In genomic region chr1:168221071-168221521, GRCm38 (mm10) we compare ENCODE assay signal across 8 mouse cellular contexts.
A peak's percentile ranks its signal among the peaks of the same experiment; 100 is the strongest.
DNase-seq lines count a peak whose midpoint lies in the region; ATAC-seq and TF ChIP-seq lines count a peak whose summit lies in the region.

No protein-coding gene starts in this region.

- peaks cover 38% of the 10 kb centered on the region for H3K4me1 ChIP-seq in kidney, postnatal 0 days (replicated peaks; ENCODE audit: insufficient read depth, low read length)
- peaks cover 50% of the 10 kb centered on the region for H3K4me1 ChIP-seq in kidney, embryonic 14.5 days (ENCODE audit: control insufficient read depth, insufficient read depth, low read length)
- peaks cover 57% of the 10 kb centered on the region for H3K4me1 ChIP-seq in hindbrain, embryonic 12.5 days
- peaks cover 5% of the 10 kb centered on the region for H3K4me1 ChIP-seq in lung, postnatal 0 days (ENCODE audit: insufficient read depth, low read depth, low read length)
- H3K4me1 ChIP-seq in thymus, adult 2 months (replicated peaks; ENCODE audit: control insufficient read depth, insufficient read depth, low read length): no peaks in the 10 kb centered on the region

- TF ChIP-seq EP300 in lung, postnatal 0 days (IDR thresholded peaks at IDR 0.05): no peak; the same call in 1 of the 2 replicates

- no peak overlapping the region for H3K4me3 ChIP-seq in kidney, postnatal 0 days (replicated peaks; ENCODE audit: low read depth, low read length)
- H3K4me3 ChIP-seq in kidney, embryonic 14.5 days (ENCODE audit: low read length): no peak overlapping the region
- H3K4me3 ChIP-seq in hindbrain, embryonic 12.5 days: no peak overlapping the region
- no peak overlapping the region for H3K4me3 ChIP-seq in lung, postnatal 0 days (ENCODE audit: low read depth, low read length)
- H3K4me3 ChIP-seq in thymus, adult 2 months (ENCODE audit: control insufficient read depth, insufficient read depth, low read length): no peak overlapping the region

- H3K4me2 ChIP-seq in kidney, postnatal 0 days (ENCODE audit: low read length): no peak overlapping the region
- no peak overlapping the region for H3K4me2 ChIP-seq in kidney, embryonic 14.5 days (replicated peaks; ENCODE audit: low read depth, low read length)
- H3K4me2 ChIP-seq in hindbrain, embryonic 12.5 days (replicated peaks): peak overlapping the region; percentile 1; the same call in 1 of the 2 replicates
- peak overlapping the region; percentile 36 for H3K4me2 ChIP-seq in lung, postnatal 0 days (replicated peaks; ENCODE audit: low read depth, low read length)

- no peak overlapping the region for H3K27ac ChIP-seq in kidney, postnatal 0 days
- no peak overlapping the region for H3K27ac ChIP-seq in kidney, embryonic 14.5 days (ENCODE audit: low read depth, low read length)
- peak overlapping the region; percentile 60 for H3K27ac ChIP-seq in hindbrain, embryonic 12.5 days
- no peak overlapping the region for H3K27ac ChIP-seq in lung, postnatal 0 days (ENCODE audit: low read length)
- H3K27ac ChIP-seq in thymus, adult 2 months (ENCODE audit: control insufficient read depth, insufficient read depth, low read length): no peak overlapping the region

- H3K9me3 ChIP-seq in kidney, postnatal 0 days (replicated peaks; ENCODE audit: low read length): no peaks in the 10 kb centered on the region
- H3K9me3 ChIP-seq in kidney, embryonic 14.5 days (ENCODE audit: control insufficient read depth, low read length): no peaks in the 10 kb centered on the region
- no peaks in the 10 kb centered on the region for H3K9me3 ChIP-seq in hindbrain, embryonic 12.5 days (replicated peaks)
- H3K9me3 ChIP-seq in lung, postnatal 0 days (ENCODE audit: low read length): no peaks in the 10 kb centered on the region

- peak; percentile 35 for DNase-seq in kidney, postnatal 0 days (ENCODE audit: low spot score)
- DNase-seq in cerebellum, postnatal 25 days: peak; percentile 60 to 63
- DNase-seq in lung, postnatal 0 days (ENCODE audit: low spot score): peak; percentile 71
- no peak for DNase-seq in natural killer cell, adult 2 months (ENCODE audit: low spot score in 2 of 2)
- DNase-seq in ovary, postnatal 14 days (ENCODE audit: low spot score): no peak
- no peak for DNase-seq in thymus, adult 2 months

- 66% methylated on average over 14 of the region's 14 CpGs for WGBS in kidney, postnatal 0 days
- 70% methylated on average over 14 of the region's 14 CpGs for WGBS in kidney, embryonic 14.5 days
- WGBS in hindbrain, embryonic 12.5 days: 61% methylated on average over 14 of the region's 14 CpGs
- 57% methylated on average over 14 of the region's 14 CpGs for WGBS in lung, postnatal 0 days
- WGBS in thymus, adult 2 months: 67% methylated on average over 14 of the region's 14 CpGs

- H3K27me3 ChIP-seq in kidney, postnatal 0 days (ENCODE audit: insufficient read depth, low read length): no peaks in the 10 kb centered on the region
- no peaks in the 10 kb centered on the region for H3K27me3 ChIP-seq in kidney, embryonic 14.5 days (ENCODE audit: control insufficient read depth, insufficient read depth, low read length)
- no peaks in the 10 kb centered on the region for H3K27me3 ChIP-seq in hindbrain, embryonic 12.5 days
- no peaks in the 10 kb centered on the region for H3K27me3 ChIP-seq in lung, postnatal 0 days (replicated peaks; ENCODE audit: insufficient read depth, low read length)
- H3K27me3 ChIP-seq in thymus, adult 2 months (ENCODE audit: control insufficient read depth, insufficient read depth, low read length): no peaks in the 10 kb centered on the region

- no peaks in the 10 kb centered on the region for H3K36me3 ChIP-seq in kidney, postnatal 0 days (ENCODE audit: insufficient read depth, low read length)
- H3K36me3 ChIP-seq in kidney, embryonic 14.5 days (ENCODE audit: control insufficient read depth, insufficient read depth, low read length): no peaks in the 10 kb centered on the region
- no peaks in the 10 kb centered on the region for H3K36me3 ChIP-seq in hindbrain, embryonic 12.5 days
- H3K36me3 ChIP-seq in lung, postnatal 0 days (ENCODE audit: insufficient read depth, low read length): no peaks in the 10 kb centered on the region
- no peaks in the 10 kb centered on the region for H3K36me3 ChIP-seq in thymus, adult 2 months (ENCODE audit: control insufficient read depth, insufficient read depth, low read length)

- TF ChIP-seq CTCF in kidney, postnatal 0 days (IDR thresholded peaks at IDR 0.05; ENCODE audit: low read depth): no peak; the same call in 1 of the 2 replicates
- peak; percentile 51 for TF ChIP-seq CTCF in lung, postnatal 0 days (IDR thresholded peaks at IDR 0.05)
- no peak for TF ChIP-seq CTCF in thymus, adult 2 months (IDR thresholded peaks at IDR 0.05; ENCODE audit: borderline replicate concordance, control insufficient read depth, extremely low read depth, insufficient read depth, low read length, poor library complexity)

- no peak for ATAC-seq in kidney, postnatal 0 days (replicated peaks; ENCODE audit: low FRiP score, low read depth)
- no peak for ATAC-seq in kidney, embryonic 14.5 days (ENCODE audit: low FRiP score, low TSS enrichment)
- ATAC-seq in hindbrain, embryonic 12.5 days (ENCODE audit: low FRiP score): no peak
- peak; percentile 90 for ATAC-seq in lung, postnatal 0 days

- H3K9ac ChIP-seq in kidney, postnatal 0 days (ENCODE audit: low read depth, low read length): no peak overlapping the region
- no peak overlapping the region for H3K9ac ChIP-seq in kidney, embryonic 14.5 days (ENCODE audit: low read depth, low read length)
- no peak overlapping the region for H3K9ac ChIP-seq in hindbrain, embryonic 12.5 days
- no peak overlapping the region for H3K9ac ChIP-seq in lung, postnatal 0 days (replicated peaks; ENCODE audit: low read depth)

- no peak for TF ChIP-seq POLR2A in thymus, adult 2 months (IDR thresholded peaks at IDR 0.05; ENCODE audit: control insufficient read depth, extremely low read depth, insufficient read depth, low read length, poor library complexity)

Comparison
In these comparisons a context has a peak if more than half of its experiments do, and no peak if none do; other contexts are left out.
1. DNase-seq: peak in kidney, postnatal 0 days (single experiment), cerebellum, postnatal 25 days (2 of 2) and lung, postnatal 0 days (single experiment); none in natural killer cell, adult 2 months (0 of 2), ovary, postnatal 14 days (single experiment) and thymus, adult 2 months (single experiment).
2. H3K4me2 ChIP-seq: peak in hindbrain, embryonic 12.5 days (single experiment) and lung, postnatal 0 days (single experiment); none in kidney, postnatal 0 days (single experiment) and kidney, embryonic 14.5 days (single experiment).